Mouse (Mus musculus) macrophage (primary cell): Measurements from ENCODE around the gene Gm28635. TPM values are rescaled to one million over a fixed set of nuclear protein-coding genes. Genes with fewer than 3 reads are reported as not detected.

Experiments
- polyA plus RNA-seq: library from polyadenylated mRNA; stranded (reverse); fragments of 250-400 nt; gene quantifications from 3 replicates; pipeline ENCODE4 v1.2.4, GENCODE M21; 2018; ENCODE audit warnings: inconsistent platforms

Gene Gm28635
- polyA plus RNA-seq, 1 experiment from 2014 or later = not detected

Other genes starting within 250 kb of the Gm28635 start
- gene Tfpi, start 201.3 kb downstream of the Gm28635 start, polyA plus RNA-seq = 22.0 to 44.0 TPM (median 22.4 TPM) in 3 replicates
- 65.8 to 90.5 TPM (median 79.6 TPM) in 3 replicates for gene Ctnnd1, start 27.3 kb downstream of the Gm28635 start, polyA plus RNA-seq
- gene Btbd18, start 19.0 kb downstream of the Gm28635 start, polyA plus RNA-seq = not detected in 3 replicates
- gene Selenoh, start 7.3 kb downstream of the Gm28635 start, polyA plus RNA-seq = 14.1 to 49.5 TPM (median 34.3 TPM) in 3 replicates
- 22.1 to 29.0 TPM (median 22.2 TPM) in 3 replicates for gene Med19, start 361 bp upstream of the Gm28635 start, polyA plus RNA-seq
- 50.9 to 82.2 TPM (median 59.6 TPM) in 3 replicates for gene Tmx2, start 1.1 kb upstream of the Gm28635 start, polyA plus RNA-seq
- 32.4 to 50.5 TPM (median 45.2 TPM) in 3 replicates for gene Zdhhc5, start 37.1 kb upstream of the Gm28635 start, polyA plus RNA-seq
- gene Clp1, start 49.3 kb upstream of the Gm28635 start, polyA plus RNA-seq = 8.7 to 16.7 TPM (median 10.6 TPM) in 3 replicates
- gene Ypel4, start 56.0 kb upstream of the Gm28635 start, polyA plus RNA-seq = not detected in 3 replicates
- gene Gm19426, start 65.6 kb upstream of the Gm28635 start, polyA plus RNA-seq = not detected in 3 replicates
- 0.07 TPM in 1 of 3 replicates, not detected in the others for gene Serping1, start 97.4 kb upstream of the Gm28635 start, polyA plus RNA-seq
- 74.5 to 138 TPM (median 98.4 TPM) in 3 replicates for gene Ube2l6, start 120.8 kb upstream of the Gm28635 start, polyA plus RNA-seq
- not detected in 3 replicates for gene Smtnl1, start 144.6 kb upstream of the Gm28635 start, polyA plus RNA-seq
- 22.0 to 55.9 TPM (median 31.3 TPM) in 3 replicates for gene Timm10, start 149.0 kb upstream of the Gm28635 start, polyA plus RNA-seq
- 0.10 to 0.20 TPM in 2 of 3 replicates, not detected in the other for gene Slc43a1, start 160.8 kb upstream of the Gm28635 start, polyA plus RNA-seq
- not detected in 3 replicates for gene Rtn4rl2, start 208.7 kb upstream of the Gm28635 start, polyA plus RNA-seq